Mouse (Mus musculus): Measurements from ENCODE around the gene Hist1h3d.

Hist1h3d gene

DNA sequence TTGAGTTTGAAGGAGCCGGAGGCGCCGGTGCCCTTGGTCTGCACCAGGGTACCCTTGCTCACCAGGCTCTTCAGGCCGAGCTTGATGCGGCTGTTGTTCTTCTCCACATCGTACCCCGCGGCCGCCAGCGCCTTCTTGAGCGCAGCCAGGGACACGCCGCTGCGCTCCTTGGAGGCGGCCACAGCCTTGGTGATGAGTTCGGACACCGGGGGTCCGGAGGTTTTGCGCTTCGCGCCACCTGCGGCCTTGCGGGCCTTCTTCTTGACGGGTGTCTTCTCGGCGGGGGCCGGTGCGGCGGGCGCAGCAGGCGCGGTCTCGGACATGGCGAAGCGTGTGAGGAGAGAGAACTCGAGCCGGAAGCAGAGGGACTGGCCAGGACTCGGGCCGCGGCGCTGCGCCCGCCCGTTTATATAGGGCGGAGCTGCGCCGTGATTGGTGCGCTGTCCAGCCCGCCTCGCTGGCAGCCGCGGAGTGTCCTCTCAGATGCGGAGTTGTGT, 46.7 kb downstream of the Hist1h3d start, which contains the start of gene Hist1h1e:
TSS of gene Hist1h1e (minus strand) at position 384 of the 497 bp plus-strand sequence.
- DNase-seq (ENCODE audit: low read depth) = peak; percentile 87

DNA sequence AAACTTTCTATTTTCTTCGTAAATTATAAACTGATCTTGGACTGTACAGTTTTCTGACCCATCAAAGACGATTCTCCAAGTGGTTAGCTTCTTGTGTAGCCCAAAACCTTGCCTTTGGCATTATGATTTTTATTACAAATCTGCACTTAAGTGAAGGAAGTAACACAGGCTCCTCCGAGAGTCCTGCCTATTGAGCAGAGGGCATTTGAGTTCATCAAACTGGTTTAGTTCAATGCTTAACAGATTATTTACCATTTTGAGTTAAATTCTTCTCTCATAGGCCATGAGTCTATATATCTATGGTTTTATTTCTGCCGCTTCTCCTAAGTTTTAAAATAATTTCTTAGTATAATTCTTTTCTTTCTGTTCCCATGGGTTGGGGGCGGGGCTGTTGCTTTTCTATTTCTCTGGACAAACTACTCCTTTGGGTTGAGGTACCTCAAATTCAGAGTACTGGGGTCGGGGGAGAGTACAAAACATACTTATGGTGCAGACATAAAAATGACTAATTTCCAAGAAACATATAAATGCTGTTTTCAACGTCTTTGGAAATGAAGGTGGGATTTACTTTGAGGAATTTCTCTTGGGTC, 47.4 kb downstream of the Hist1h3d start:
- no peak for DNase-seq (ENCODE audit: low read depth)
